Mouse (Mus musculus): ENCODE data around the gene Tmem200c.

Tmem200c gene

GRCm38 (mm10) chr17:68826323-68826722 lies at the start of gene Tmem200c:
TSS of gene Tmem200c (plus strand) at chr17:68826623.
- no peak for DNase-seq (ENCODE audit: low read depth, low spot score)

DNA sequence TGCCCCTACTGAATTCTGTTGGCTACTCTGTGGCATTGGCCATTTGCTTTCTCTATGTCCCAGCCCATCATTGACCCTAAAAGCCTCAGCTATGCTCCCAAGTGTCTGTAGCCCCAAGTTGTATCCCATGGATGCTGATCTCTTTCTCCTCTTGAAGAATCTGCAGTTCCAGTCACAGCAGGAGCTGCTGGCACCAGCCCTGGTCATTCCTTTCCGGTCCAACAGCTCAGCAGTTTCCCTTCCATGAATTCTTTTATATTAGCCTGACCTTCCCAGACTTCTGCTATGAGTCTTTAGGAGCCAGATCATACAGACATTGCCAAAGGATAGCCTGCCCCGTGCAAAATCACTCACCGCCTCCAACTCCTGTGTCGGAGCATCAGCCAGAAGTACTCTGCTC lies 32.7 kb upstream of the Tmem200c start:
- no peak for DNase-seq (ENCODE audit: low read depth, low spot score)

DNA sequence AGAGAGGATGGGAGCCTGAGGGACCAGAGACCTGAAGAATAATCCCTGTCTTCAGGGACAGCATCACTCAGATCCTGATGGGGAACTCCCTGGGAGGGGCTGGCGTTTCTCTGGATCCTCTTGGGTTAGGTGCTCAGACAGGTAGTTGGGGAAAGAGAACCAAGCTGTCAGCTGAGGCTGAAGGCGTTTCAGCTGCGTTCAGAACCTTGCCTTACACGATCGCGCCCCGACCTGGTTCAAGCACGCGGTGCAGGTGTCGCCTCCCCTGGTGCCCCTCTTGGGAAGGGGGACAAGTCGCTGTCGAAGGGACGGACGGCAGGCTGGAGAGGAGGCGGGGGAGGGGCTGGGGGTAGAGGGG lies 10.2 kb downstream of the Tmem200c start:
- no peak for DNase-seq (ENCODE audit: low read depth, low spot score)

GRCm38 (mm10) chr17:68837013-68837858 lies 10.8 kb downstream of the Tmem200c start:
- no peak for DNase-seq (ENCODE audit: low read depth, low spot score)

DNA sequence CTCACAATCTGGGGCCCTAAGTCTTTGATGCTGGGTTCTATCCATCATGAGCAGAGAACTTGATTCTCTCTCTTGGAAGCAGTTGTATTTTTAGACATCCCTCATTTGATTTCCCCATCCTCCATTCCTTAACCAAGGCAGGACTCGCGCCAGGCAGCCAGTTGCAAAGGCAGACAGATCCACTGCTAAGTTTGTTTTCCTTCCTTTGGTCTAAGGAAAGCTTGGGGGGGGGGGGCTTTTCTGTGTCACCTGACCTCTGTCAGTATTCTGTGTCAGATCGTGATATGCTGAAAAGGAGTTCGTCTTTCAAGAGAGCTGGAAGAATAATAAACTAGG lies 11.4 kb downstream of the Tmem200c start:
- no peak for DNase-seq (ENCODE audit: low read depth, low spot score)

DNA sequence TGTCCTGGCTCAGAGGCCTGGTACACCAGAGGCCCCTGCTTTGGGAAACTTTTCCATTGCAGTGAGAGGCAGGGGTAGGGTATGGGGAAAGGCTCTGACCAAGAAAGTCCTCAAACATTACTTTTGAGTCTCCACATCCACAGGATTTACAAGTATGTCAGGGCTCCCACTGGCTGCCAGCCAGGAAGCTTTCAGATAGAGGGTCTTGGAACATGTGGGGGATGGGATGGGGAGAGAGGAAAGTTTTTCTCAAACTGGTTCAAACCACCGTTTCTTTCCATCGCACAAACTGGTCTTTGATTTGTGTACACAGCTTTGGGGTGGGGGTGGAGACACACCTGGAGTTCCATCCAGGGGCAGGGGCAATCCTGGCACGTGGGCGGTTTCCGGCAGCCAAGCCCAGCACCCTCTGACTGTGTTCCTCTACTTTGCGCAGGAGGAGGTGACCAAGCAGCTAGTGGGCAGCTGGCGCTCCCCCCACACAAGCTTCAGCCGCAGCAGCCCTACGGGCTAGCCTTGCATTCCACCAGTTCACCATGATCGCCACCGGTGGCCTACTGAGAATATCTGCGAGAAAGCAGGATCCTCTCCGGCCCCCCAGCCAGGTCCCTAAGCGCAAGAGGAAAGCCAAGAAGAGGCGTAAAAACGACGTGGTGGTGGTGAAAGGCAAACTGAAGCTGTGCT lies 13.6 kb downstream of the Tmem200c start:
- no peak for DNase-seq (ENCODE audit: low read depth, low spot score)

DNA sequence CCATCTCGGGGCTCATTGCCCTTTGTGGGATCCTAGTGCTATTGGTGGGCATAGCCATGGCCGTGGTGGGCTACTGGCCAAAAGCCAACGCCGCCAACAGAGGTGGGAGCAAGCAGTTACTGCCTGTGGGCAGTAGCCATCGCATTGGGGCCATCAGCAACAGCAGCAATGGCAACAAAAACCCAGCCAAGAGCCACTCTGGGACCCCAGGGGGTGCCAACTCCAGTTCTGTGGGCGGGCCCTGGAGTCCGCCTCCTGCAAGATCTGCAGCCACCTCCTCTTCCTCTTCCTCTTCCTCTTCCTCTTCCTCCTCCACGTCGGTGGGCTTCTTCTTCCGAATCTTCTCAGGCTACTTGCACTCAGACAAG lies 14.1 kb downstream of the Tmem200c start:
- no peak for DNase-seq (ENCODE audit: low read depth, low spot score)

- DNase-seq (ENCODE audit: low read depth, low spot score): no peak
Observed at GRCm38 (mm10) chr17:68841097-68841891, 14.9 kb downstream of the Tmem200c start.

DNA sequence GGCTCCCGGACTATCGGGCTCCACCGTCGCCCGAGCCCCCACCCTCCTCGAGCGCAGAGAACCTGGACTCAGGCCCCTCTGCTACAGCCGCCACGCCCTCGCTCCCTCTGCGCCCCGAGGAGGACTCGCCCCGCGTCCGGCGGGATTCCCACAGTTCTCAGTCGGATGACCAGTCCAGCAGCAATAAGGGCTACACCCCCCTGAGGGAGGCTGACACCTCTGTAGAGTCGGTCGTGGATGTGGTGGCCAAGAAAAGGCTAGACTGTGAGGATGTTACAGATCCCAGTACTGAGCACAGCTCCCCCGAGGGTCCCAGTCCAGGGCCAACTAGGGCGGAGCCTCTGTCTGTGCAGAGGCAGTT lies 15.4 kb downstream of the Tmem200c start:
- no peak for DNase-seq (ENCODE audit: low read depth, low spot score)

DNA sequence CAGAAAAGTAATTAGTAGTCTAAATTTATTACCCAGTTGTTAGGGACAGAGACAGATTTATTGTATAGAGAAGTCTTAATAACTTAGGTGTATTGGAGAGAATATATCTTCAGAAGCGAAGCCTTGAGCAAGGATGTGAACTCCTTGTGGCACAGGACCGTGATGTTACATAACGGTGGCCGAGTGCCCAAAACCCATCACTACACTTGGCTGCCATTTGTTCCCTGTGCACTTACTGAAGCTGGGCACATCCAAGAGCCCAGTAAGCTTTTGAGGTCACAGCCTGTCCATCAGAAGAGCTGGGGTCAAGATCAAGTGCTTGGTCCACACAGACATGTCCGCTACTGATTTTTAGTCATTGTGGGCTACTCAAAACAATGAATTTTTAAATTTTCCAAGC lies 19.5 kb downstream of the Tmem200c start:
- no peak for DNase-seq (ENCODE audit: low read depth, low spot score)

GRCm38 (mm10) chr17:68848739-68849138 lies 22.3 kb downstream of the Tmem200c start:
- no peak for DNase-seq (ENCODE audit: low read depth, low spot score)

- peak; percentile 5 for DNase-seq (ENCODE audit: low read depth, low spot score)
Observed at GRCm38 (mm10) chr17:68852171-68852966, 25.9 kb downstream of the Tmem200c start.

DNA sequence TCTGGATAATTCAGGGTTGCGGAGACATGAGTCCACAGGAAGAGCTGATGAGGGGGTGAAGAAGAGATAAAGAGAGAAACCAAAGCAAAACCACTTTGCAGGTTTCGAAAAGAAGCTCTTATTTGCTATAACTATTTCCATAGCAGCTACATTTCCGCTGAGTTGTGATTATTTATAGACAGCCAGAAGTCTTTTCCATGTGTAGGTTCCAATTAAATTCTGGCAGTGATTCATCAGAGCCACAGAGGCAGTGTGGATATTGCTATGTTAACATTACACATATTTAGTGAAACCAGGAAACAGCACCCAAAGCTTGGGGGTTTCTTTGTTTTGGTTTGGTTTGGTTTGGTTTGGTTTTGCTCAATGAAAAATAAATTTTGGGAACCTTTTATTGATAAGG lies 37.8 kb downstream of the Tmem200c start:
- DNase-seq (ENCODE audit: low read depth, low spot score): no peak

GRCm38 (mm10) chr17:68868439-68868838 lies 42.0 kb downstream of the Tmem200c start:
- DNase-seq (ENCODE audit: low read depth, low spot score): peak; percentile 13

GRCm38 (mm10) chr17:68874021-68874420 lies 47.6 kb downstream of the Tmem200c start:
- no peak for DNase-seq (ENCODE audit: low read depth, low spot score)

GRCm38 (mm10) chr17:68875251-68875650 lies 48.8 kb downstream of the Tmem200c start:
- peak; percentile 26 for DNase-seq (ENCODE audit: low read depth, low spot score)

- DNase-seq (ENCODE audit: low read depth, low spot score): no peak
Observed at GRCm38 (mm10) chr17:68875917-68876495, 49.6 kb downstream of the Tmem200c start.

DNA sequence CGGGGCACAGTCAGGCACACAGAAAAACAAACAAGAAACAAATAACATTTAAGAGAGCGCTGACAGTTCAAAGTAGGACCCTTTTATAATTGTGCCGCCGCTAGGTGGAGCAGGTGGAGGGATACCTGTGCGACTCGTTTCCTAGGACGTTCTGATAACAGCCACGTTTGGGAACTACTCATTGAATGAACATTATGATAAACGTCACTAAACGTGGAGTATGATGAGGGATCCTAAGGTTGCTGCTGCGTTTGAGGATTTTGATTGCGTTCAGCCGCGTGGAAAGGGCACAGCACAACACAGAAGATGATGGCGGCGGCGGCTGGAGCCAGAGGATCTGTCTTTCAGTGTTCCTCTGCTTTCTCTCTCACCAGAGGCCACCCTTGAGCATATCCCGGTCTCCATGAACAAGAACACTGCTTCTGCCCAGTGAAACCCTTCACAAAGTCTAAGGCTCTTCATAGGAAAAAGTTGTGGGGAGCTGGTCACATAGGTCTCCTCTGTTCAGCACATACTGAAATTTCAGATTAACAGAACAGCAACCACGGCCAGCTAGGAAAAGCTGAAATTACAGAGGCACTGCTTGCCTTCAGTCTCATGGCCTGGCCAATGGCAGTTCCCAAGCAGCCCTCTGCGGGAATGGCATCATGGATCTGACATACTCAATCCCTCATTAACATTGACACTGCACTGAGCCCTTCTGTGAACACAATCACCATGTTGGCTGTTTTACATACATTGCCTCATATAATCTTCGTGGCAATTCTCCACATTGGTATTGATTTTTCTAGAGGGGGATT lies 55.5 kb downstream of the Tmem200c start:
- DNase-seq (ENCODE audit: low read depth, low spot score): peak; percentile 14

DNA sequence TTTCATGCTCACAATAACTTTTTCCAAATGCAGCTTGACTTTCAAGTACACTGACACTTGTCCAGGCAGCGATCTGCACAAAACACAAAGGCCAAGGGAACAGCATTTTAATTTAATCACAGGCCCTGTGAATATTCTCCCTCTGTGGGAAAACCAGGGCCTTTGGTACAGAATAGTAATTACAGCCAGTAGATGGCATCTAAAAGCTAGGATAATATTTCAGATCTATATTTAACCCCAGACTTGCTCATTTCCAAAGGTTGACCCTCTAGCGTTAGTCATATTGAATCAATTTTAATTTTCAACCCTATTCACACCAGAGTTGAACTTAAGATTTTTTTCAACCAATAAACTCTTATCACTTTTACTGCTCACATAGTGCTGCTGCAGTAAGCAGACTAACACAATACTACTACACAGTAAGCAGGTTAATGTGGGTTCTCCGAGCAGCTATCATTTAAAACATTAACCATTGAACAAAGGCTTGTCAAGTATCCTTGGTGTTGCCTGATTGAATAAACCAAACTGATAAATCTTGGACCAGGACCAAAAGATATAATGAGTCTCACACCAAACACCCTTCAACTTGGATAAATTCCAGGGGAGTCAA lies 57.2 kb downstream of the Tmem200c start:
- DNase-seq (ENCODE audit: low read depth, low spot score): no peak

GRCm38 (mm10) chr17:68890672-68891071 lies 64.2 kb downstream of the Tmem200c start:
- DNase-seq (ENCODE audit: low read depth, low spot score): no peak
